Mouse (Mus musculus) heart, embryonic 11.5 days (tissue): ENCODE measurements around the gene Tmprss13. TPM values are rescaled to one million over a fixed set of nuclear protein-coding genes. Genes with fewer than 3 reads are reported as not detected.

Experiments used
- ATAC-seq: fragments of 200-750 bp; cut with Nextera tagmentation; replicated peaks from 2 replicates; pipeline ENCODE4 v1.8.0; 2017; ENCODE audit warnings: moderate library complexity; ENCODE audit not compliant: insufficient number of reproducible peaks, low FRiP score, low TSS enrichment
- H3K27ac ChIP-seq: fragments of 300-500 bp; sonication (generic); 2 replicates; pipeline ENCODE4 v1.5.1; 2014; ENCODE audit warnings: mild to moderate bottlenecking, low read depth, low read length
- H3K27me3 ChIP-seq: fragments of 300-500 bp; sonication (generic); 2 replicates; pipeline ENCODE4 v1.6.1; 2014; ENCODE audit warnings: mild to moderate bottlenecking, low read length, mixed read lengths; ENCODE audit not compliant: control insufficient read depth, insufficient read depth
- H3K36me3 ChIP-seq: fragments of 300-500 bp; sonication (generic); 2 replicates; pipeline ENCODE4 v1.6.1; 2014; ENCODE audit warnings: mild to moderate bottlenecking, low read length, moderate library complexity, mixed read lengths; ENCODE audit not compliant: control insufficient read depth, insufficient read depth
- H3K4me1 ChIP-seq: fragments of 300-500 bp; sonication (generic); 2 replicates; pipeline ENCODE4 v1.6.1; 2014; ENCODE audit warnings: low read length; ENCODE audit not compliant: control insufficient read depth, insufficient read depth
- H3K4me2 ChIP-seq: fragments of 300-500 bp; sonication (generic); 2 replicates; pipeline ENCODE4 v1.6.1; 2014; ENCODE audit warnings: mild to moderate bottlenecking, moderate library complexity
- H3K4me3 ChIP-seq: fragments of 300-500 bp; sonication (generic); 2 replicates; pipeline ENCODE4 v1.5.1; 2014; ENCODE audit warnings: low read depth, low read length
- H3K9ac ChIP-seq: fragments of 300-500 bp; sonication (generic); 2 replicates; pipeline ENCODE4 v1.6.1; 2014; ENCODE audit warnings: mild to moderate bottlenecking, low read depth, low read length, moderate library complexity
- H3K9me3 ChIP-seq: fragments of 300-500 bp; sonication (generic); replicated peaks from 2 replicates; pipeline ENCODE4 v1.6.1; 2016; ENCODE audit warnings: low read length; ENCODE audit not compliant: control insufficient read depth
- WGBS: fragments of 180-500 bp; shearing (Covaris S2); extraction: QIAGEN DNeasy Blood & Tissue Kit; methylation state at CpG from one replicate; pipeline ENCODE4 v1.1.7; 2014; ENCODE audit not compliant: insufficient replicate concordance; 5-methylcytosine and 5-hydroxymethylcytosine counted together
- polyA plus RNA-seq: library from polyadenylated mRNA; unstranded; fragments of >200 nt; fragmentation: Nextera tagmentation; extraction: Ambion mirVana; gene quantifications from 2 replicates; pipeline ENCODE4 v1.2.1, GENCODE M21; 2014

Tmprss13 gene
- polyA plus RNA-seq, 1 experiment from 2014 or later = 0.31 TPM

DNA sequence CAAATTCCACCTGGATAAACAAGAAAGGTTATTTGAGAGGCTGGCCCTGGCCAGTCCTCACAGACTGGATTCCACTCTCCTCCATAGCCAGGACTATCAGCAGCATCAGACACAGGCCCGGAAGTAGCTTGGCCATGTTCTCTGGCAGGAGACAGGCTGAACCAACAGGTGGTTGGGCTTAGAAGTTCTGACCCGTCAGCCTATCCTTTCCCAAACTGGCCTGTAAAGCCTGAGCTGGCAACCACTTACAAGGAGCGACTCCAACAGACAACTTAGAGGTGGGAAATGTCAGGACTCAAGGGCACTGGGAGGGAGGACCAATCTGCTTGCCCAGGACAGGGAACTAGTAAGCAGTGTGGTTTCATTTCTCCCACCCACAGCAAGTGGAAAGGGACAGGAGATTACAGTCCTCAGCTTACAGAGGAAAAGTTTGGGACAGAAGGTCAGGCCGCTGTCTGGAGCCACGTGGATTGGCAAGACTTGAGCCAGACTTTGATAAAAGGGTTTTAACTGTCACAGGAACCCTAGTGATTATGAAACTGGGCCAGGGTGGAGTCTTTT lies 49.5 kb downstream of the Tmprss13 start:
- WGBS = 20% methylated on average over 5 of the region's 5 CpGs
- Histone ChIP-seq H3K9ac (no peak overlapping the region), H3K27ac (no peak overlapping the region), H3K27me3 (no peaks in the 10 kb centered on the region), H3K36me3 (no peaks in the 10 kb centered on the region), H3K4me1 (peaks cover 8% of the 10 kb centered on the region; the same call in 1 of the 2 replicates), H3K4me2 (no peak overlapping the region; the same call in 1 of the 2 replicates), H3K4me3 (no peak overlapping the region), H3K9me3 (no peaks in the 10 kb centered on the region)
- no peak for ATAC-seq

DNA sequence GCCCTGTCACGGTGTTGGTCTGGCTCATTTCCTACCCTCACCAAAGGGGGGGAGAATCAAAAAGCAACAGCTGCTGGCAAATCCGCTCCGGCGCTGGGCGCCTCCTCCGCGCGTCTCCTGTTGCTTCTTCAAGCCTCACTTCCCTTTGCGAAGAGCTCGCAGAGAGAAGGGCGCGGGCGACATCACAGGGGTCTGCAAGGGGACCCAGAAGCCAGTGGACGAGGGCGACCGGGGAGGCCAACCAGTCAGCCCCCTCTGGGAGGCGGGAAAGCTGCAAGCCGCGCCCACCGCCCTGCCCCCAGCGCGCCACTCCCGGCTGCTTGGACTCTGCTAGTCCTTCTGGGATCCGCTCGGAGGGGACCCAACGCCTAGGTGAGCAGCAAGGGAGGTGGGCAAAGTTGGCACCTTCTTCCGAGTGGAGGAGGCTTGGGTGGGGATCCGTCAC lies 51.2 kb downstream of the Tmprss13 start, which contains the start of gene Fxyd6:
Fxyd6 (plus strand) TSS at position 69 of the 445 bp plus-strand sequence.
- Histone ChIP-seq H3K9me3 (no peaks in the 10 kb centered on the region), H3K9ac (peak within 1 kb of the TSS; percentile 68), H3K27ac (no peak within 1 kb of the TSS), H3K4me2 (peak within 1 kb of the TSS; percentile 89), H3K27me3 (no peaks in the 10 kb centered on the region), H3K4me3 (peak within 1 kb of the TSS; percentile 53), H3K36me3 (no peaks in the 10 kb centered on the region), H3K4me1 (peaks cover 8% of the 10 kb centered on the region; the same call in 1 of the 2 replicates)
- WGBS = under 1% methylated on average over 28 of the region's 28 CpGs
- 0 out of 2 replicates have a peak, but pooled peaks have one; percentile 69 for ATAC-seq

DNA sequence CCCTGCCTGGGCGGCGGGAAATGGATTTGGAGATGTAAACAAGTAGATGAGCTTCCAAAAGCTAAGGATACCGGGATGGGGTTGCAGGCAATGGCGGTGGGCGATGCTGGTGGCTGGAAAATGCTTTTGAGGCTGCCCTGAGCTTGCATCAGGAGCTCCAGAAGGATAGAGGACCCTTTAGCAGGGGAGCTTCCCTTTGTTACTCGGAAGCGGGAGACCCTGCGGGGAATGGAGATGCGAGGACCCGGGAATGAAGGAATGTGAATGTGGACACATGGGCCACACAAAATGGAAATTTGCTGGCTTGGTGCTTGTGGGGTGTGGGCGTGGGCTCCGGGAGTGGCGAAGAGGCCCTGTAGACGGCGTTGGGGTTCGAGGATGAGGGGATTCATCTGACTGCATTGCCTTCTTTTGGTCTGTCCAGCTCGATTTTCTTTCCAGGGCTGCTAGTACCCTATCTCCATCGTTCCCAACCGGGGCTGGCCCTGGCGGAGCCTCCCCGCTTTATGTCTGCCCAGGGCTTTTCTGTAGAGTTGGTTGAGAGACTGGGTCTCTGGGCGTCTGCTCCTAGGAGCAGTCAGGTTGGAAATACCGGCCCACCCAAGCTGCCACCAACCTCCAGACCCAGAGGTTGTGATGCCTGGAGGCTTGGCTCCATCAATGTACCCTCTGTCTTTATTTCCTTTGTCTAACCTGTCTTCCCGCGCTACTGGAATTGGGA lies 51.9 kb downstream of the Tmprss13 start:
- WGBS = 6% methylated on average over 25 of the region's 25 CpGs
- H3K27me3 ChIP-seq = no peaks in the 10 kb centered on the region
- peaks cover 8% of the 10 kb centered on the region; the same call in 1 of the 2 replicates for H3K4me1 ChIP-seq
- no peaks in the 10 kb centered on the region for H3K36me3 ChIP-seq
- peak overlapping the region; percentile 53 for H3K4me3 ChIP-seq
- no peak overlapping the region for H3K27ac ChIP-seq
- ATAC-seq = no peak
- H3K9ac ChIP-seq = peak overlapping the region; percentile 68
- H3K9me3 ChIP-seq = no peaks in the 10 kb centered on the region
- peak overlapping the region; percentile 89 for H3K4me2 ChIP-seq

DNA sequence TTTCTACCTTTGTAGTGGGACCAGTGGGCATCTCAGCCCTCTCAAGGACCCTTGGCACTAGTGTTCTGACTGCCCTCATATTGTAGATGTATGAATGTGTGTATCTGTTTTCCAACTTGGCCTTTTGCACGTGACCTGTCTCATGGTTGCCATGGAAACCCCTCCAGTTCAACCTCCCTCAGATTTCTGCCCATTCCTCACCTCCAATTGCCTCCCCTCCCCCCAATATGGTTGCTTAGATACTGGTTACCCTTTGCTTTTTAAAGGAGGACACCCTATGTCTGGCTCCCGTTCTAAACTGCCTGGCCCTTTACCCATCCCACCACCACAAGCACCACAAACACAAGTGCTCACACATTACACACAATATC lies 52.4 kb downstream of the Tmprss13 start:
- H3K4me3 ChIP-seq = peak overlapping the region; percentile 53; the same call in 1 of the 2 replicates
- no peaks in the 10 kb centered on the region for H3K36me3 ChIP-seq
- no peak for ATAC-seq
- peak overlapping the region; percentile 89 for H3K4me2 ChIP-seq
- peaks cover 8% of the 10 kb centered on the region; the same call in 1 of the 2 replicates for H3K4me1 ChIP-seq
- H3K27me3 ChIP-seq = no peaks in the 10 kb centered on the region
- WGBS = 52% methylated on average over 2 of the region's 2 CpGs
- H3K9ac ChIP-seq = no peak overlapping the region
- H3K27ac ChIP-seq = no peak overlapping the region
- H3K9me3 ChIP-seq = no peaks in the 10 kb centered on the region

DNA sequence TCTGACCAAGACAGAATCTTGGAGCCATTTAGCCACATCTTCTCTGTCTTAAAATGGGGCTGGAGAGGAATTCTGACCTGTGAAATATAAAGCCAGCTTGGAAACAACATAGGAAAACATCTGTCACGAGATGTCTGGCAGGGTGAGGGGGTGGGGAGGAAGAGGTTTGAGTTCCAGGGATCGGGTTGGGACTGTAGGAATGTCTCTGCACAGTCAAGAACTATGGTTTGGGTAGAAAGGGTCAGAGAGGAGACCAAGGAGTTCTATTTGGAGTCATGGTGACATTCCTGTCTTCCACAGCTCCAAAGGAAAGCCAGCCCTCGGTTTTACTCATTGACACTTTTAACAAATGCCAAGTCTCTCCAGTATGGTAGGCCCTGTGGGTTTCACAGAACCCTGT lies 55.0 kb downstream of the Tmprss13 start:
- Histone ChIP-seq H3K9me3 (no peaks in the 10 kb centered on the region), H3K9ac (no peak overlapping the region), H3K27ac (no peak overlapping the region), H3K27me3 (no peaks in the 10 kb centered on the region), H3K4me3 (no peak overlapping the region), H3K4me2 (no peak overlapping the region), H3K4me1 (0 out of 2 replicates have a peak, but pooled peaks cover 3% of the 10 kb centered on the region), H3K36me3 (no peaks in the 10 kb centered on the region)
- 52% methylated on average over 3 of the region's 3 CpGs for WGBS
- no peak for ATAC-seq

DNA sequence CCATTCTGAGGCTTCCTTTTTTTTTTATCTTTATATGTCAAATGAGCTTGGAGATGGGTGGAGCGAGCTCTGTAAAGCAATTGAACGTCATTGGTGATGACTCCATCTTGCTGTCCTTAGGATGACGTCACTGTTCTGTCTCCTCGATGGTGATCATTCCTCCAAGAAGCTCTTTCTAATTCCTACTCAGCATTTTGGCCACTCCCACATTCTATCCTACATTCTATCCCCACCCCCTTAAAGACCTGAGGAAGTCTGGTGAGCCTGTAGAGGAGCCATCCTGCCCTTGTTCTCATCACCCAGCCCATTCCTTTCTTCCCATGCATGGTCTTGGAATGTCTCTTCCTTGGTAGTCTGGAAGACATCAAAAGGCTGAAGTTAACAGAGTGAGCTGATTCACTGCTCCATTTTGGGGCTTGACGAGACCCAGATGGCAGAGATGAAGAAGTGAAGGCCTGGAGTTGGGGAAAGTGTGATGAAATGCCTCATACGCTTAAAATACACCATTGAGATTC lies 56.1 kb downstream of the Tmprss13 start:
- WGBS = 72% methylated on average over 6 of the region's 6 CpGs
- Histone ChIP-seq H3K27me3 (no peaks in the 10 kb centered on the region), H3K36me3 (no peaks in the 10 kb centered on the region), H3K4me1 (0 out of 2 replicates have a peak, but pooled peaks cover 2% of the 10 kb centered on the region), H3K27ac (no peak overlapping the region), H3K4me3 (no peak overlapping the region), H3K9ac (no peak overlapping the region), H3K9me3 (no peaks in the 10 kb centered on the region), H3K4me2 (no peak overlapping the region)
- no peak for ATAC-seq

DNA sequence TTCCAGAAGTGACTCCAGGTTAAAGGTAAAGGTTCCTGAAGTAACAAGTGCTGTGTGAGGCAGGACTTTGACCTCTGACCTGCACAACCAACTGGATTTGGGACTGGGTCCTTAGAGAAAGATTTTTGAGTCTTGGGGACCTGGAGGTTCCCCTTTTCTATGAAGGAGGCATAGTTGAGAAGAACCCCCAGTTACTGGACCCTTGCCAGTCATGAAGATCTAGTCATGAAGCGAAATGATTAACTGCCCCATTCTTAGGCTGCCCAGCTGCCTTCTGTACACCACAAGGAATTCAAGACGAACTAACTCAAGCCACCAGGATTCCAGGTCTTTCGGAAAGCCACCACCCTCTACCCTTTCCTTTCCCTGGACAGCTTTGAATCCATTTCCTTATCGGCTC lies 57.5 kb downstream of the Tmprss13 start:
- Histone ChIP-seq H3K9me3 (no peaks in the 10 kb centered on the region), H3K9ac (no peak overlapping the region), H3K36me3 (no peaks in the 10 kb centered on the region), H3K27me3 (no peaks in the 10 kb centered on the region), H3K27ac (no peak overlapping the region), H3K4me3 (no peak overlapping the region), H3K4me2 (no peak overlapping the region), H3K4me1 (0 out of 2 replicates have a peak, but pooled peaks cover 2% of the 10 kb centered on the region)
- 50% methylated on average over 4 of the region's 4 CpGs for WGBS
- no peak for ATAC-seq

DNA sequence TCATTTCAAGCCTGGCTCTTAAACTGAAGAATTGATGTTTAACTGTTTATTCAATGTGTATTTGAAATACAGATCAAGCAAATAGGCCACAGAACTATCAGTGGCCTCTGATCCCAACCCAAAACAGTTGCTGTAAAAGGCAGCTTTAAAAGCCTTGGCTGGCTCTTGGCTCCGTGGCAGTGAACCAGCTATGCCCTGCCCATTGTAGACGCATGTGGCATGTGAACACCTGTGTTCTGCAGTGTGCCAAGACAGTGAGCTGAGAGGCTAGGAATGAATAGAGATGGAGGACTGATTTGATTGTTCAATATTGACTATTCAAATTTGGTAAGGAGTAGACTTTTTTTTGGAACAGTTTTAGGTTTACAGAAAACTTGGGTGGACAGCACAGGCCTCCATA lies 58.0 kb downstream of the Tmprss13 start:
- no peak for ATAC-seq
- 74% methylated on average over 2 of the region's 2 CpGs for WGBS

More for the DNA sequence above, 58.0 kb downstream of the Tmprss13 start:
- no peak overlapping the region for H3K9ac ChIP-seq
- H3K36me3 ChIP-seq = no peaks in the 10 kb centered on the region
- no peak overlapping the region for H3K4me3 ChIP-seq
- H3K9me3 ChIP-seq = no peaks in the 10 kb centered on the region
- H3K27ac ChIP-seq = no peak overlapping the region
- no peaks in the 10 kb centered on the region for H3K27me3 ChIP-seq
- 0 out of 2 replicates have a peak, but pooled peaks cover 2% of the 10 kb centered on the region for H3K4me1 ChIP-seq
- no peak overlapping the region for H3K4me2 ChIP-seq
